Mouse (Mus musculus): ENCODE results near the gene Senp1.

Senp1 gene

GRCm38 (mm10) chr15:98107703-98108296 is 14.3 kb upstream of the Senp1 start:
- in situ Hi-C loops (cut with MboI, MseI), result no loop called here

- in situ Hi-C loops (cut with MboI, MseI), result no loop called here
Measured at GRCm38 (mm10) chr15:98107230-98107629, 13.7 kb upstream of the Senp1 start.

GRCm38 (mm10) chr15:98106506-98106905 is 13.0 kb upstream of the Senp1 start:
- in situ Hi-C loops (cut with MboI, MseI), result no loop called here

- in situ Hi-C loops (cut with MboI, MseI), result no loop called here
Measured at GRCm38 (mm10) chr15:98102401-98102800, 8.9 kb upstream of the Senp1 start.

GRCm38 (mm10) chr15:98098519-98098918 is 5.0 kb upstream of the Senp1 start:
- in situ Hi-C loops (cut with MboI, MseI), result loop anchor here (10.0 to 25.0 kb wide), 3 partner anchors 274 to 1511 kb away; no protein-coding TSS in a partner anchor

- in situ Hi-C loops (cut with MboI, MseI), result loop anchor here (10.0 to 25.0 kb wide), 3 partner anchors 272 to 1510 kb away; no protein-coding TSS in a partner anchor
Measured at GRCm38 (mm10) chr15:98096957-98097356, 3.4 kb upstream of the Senp1 start.

- in situ Hi-C loops (cut with MboI, MseI), result loop anchor here (5.0 to 25.0 kb wide), 4 partner anchors 57 to 1508 kb away; no protein-coding TSS in a partner anchor
Measured at GRCm38 (mm10) chr15:98094905-98095304, 1.4 kb upstream of the Senp1 start.

GRCm38 (mm10) chr15:98092372-98093120 is 998 bp downstream of the Senp1 start, which contains the start of gene Pfkm:
Pfkm (plus strand) TSS chr15:98092589.
- in situ Hi-C loops (cut with MboI, MseI), result loop anchor here (5.0 to 25.0 kb wide), 4 partner anchors 60 to 1505 kb away; no protein-coding TSS in a partner anchor

GRCm38 (mm10) chr15:98091841-98092240 is 1.7 kb downstream of the Senp1 start:
- in situ Hi-C loops (cut with MboI, MseI), result loop anchor here (5.0 to 25.0 kb wide), 4 partner anchors 60 to 1505 kb away; no protein-coding TSS in a partner anchor

GRCm38 (mm10) chr15:98089421-98090183 is 3.9 kb downstream of the Senp1 start:
- in situ Hi-C loops (cut with MboI, MseI), result loop anchor here (5.0 to 25.0 kb wide), 4 partner anchors 63 to 1502 kb away; no protein-coding TSS in a partner anchor

- in situ Hi-C loops (cut with MboI, MseI), result loop anchor here (25.0 kb wide), 1 partner anchor 1502 kb away; no protein-coding TSS in a partner anchor
Measured at GRCm38 (mm10) chr15:98088889-98089288, 4.7 kb downstream of the Senp1 start.

- in situ Hi-C loops (cut with MboI, MseI), result loop anchor here (25.0 kb wide), 1 partner anchor 1490 kb away; no protein-coding TSS in a partner anchor
Measured at GRCm38 (mm10) chr15:98076901-98077300, 16.6 kb downstream of the Senp1 start.

- in situ Hi-C loops (cut with MboI, MseI), result loop anchor here (25.0 kb wide), 1 partner anchor 1488 kb away; no protein-coding TSS in a partner anchor
Measured at GRCm38 (mm10) chr15:98075034-98075433, 18.5 kb downstream of the Senp1 start.

GRCm38 (mm10) chr15:98074521-98074920 is 19.0 kb downstream of the Senp1 start:
- in situ Hi-C loops (cut with MboI, MseI), result no loop called here

GRCm38 (mm10) chr15:98070376-98070775 is 23.2 kb downstream of the Senp1 start:
- in situ Hi-C loops (cut with MboI, MseI), result no loop called here

GRCm38 (mm10) chr15:98069566-98070245 is 23.8 kb downstream of the Senp1 start:
- in situ Hi-C loops (cut with MboI, MseI), result no loop called here

GRCm38 (mm10) chr15:98068506-98068905 is 25.0 kb downstream of the Senp1 start:
- in situ Hi-C loops (cut with MboI, MseI), result no loop called here

- in situ Hi-C loops (cut with MboI, MseI), result no loop called here
Measured at GRCm38 (mm10) chr15:98067492-98067891, 26.1 kb downstream of the Senp1 start.

- in situ Hi-C loops (cut with MboI, MseI), result no loop called here
Measured at GRCm38 (mm10) chr15:98066602-98067001, 26.9 kb downstream of the Senp1 start.

- in situ Hi-C loops (cut with MboI, MseI), result no loop called here
Measured at GRCm38 (mm10) chr15:98065881-98066280, 27.7 kb downstream of the Senp1 start.

- in situ Hi-C loops (cut with MboI, MseI), result loop anchor here (10.0 kb wide), 1 partner anchor 1430 kb away; no protein-coding TSS in a partner anchor
Measured at GRCm38 (mm10) chr15:98055246-98055645, 38.3 kb downstream of the Senp1 start.

Data from regulatory T cell (primary cell).